Mouse (Mus musculus) right cerebral cortex, adult 18-20 months (tissue): Measurements from ENCODE around the gene Abcg1.

Experiments
- DNase-seq: peaks from one replicate; pipeline ENCODE4 v3.0.0; 2022; ENCODE audit warnings: mixed read lengths

Abcg1 gene

GRCm38 (mm10) chr17:31133776-31134175 is 76.3 kb downstream of the Abcg1 start:
- no peak for DNase-seq

- no peak for DNase-seq
These were observed 77.4 kb downstream of the Abcg1 start for GRCm38 (mm10) chr17:31134913-31135312.

- no peak for DNase-seq
These were observed 78.8 kb downstream of the Abcg1 start for GRCm38 (mm10) chr17:31136291-31136690.

GRCm38 (mm10) chr17:31136821-31137220 is 79.3 kb downstream of the Abcg1 start:
- DNase-seq = no peak

- peak; percentile 61 for DNase-seq
These were observed 80.9 kb downstream of the Abcg1 start for GRCm38 (mm10) chr17:31138398-31138797.

GRCm38 (mm10) chr17:31142116-31142515 is 84.6 kb downstream of the Abcg1 start:
- no peak for DNase-seq

GRCm38 (mm10) chr17:31144040-31145037 is 86.9 kb downstream of the Abcg1 start, which contains the start of gene Tff2:
TSS of gene Tff2 (minus strand) at chr17:31144282.
- DNase-seq = no peak

GRCm38 (mm10) chr17:31145998-31146397 is 88.5 kb downstream of the Abcg1 start:
- DNase-seq = no peak

GRCm38 (mm10) chr17:31152512-31152911 is 95.0 kb downstream of the Abcg1 start:
- no peak for DNase-seq

- no peak for DNase-seq
These were observed 95.6 kb downstream of the Abcg1 start for GRCm38 (mm10) chr17:31152966-31153499.

GRCm38 (mm10) chr17:31153785-31154184 is 96.3 kb downstream of the Abcg1 start:
- DNase-seq = no peak

- no peak for DNase-seq
These were observed 100.4 kb downstream of the Abcg1 start for GRCm38 (mm10) chr17:31157921-31158320.

GRCm38 (mm10) chr17:31160291-31160690 is 102.8 kb downstream of the Abcg1 start:
- DNase-seq = no peak

- DNase-seq = no peak
These were observed 105.1 kb downstream of the Abcg1 start for GRCm38 (mm10) chr17:31162607-31163006.

GRCm38 (mm10) chr17:31163821-31164220 is 106.3 kb downstream of the Abcg1 start:
- DNase-seq = no peak

- no peak for DNase-seq
These were observed 107.7 kb downstream of the Abcg1 start, which contains the start of gene Tff1 for GRCm38 (mm10) chr17:31165127-31165526. TSS of gene Tff1 (minus strand) at chr17:31165277.
